Mouse (Mus musculus) olfactory bulb, adult 2 months (tissue): Measurements from ENCODE around the gene Atxn7l3.

Experiments
- CTCF ChIP-seq: fragments of 200-500 bp; IDR thresholded peaks from 2 replicates; pipeline ENCODE4 v1.5.1; 2012; ENCODE audit warnings: low read depth, mild to moderate bottlenecking, low read length, moderate library complexity; ENCODE audit not compliant: insufficient read depth
- POLR2A ChIP-seq: fragments of 200-500 bp; IDR thresholded peaks from 2 replicates; pipeline ENCODE4 v1.6.1; 2012; ENCODE audit warnings: mild to moderate bottlenecking, low read depth, low read length, moderate library complexity; ENCODE audit not compliant: insufficient read depth

DNA sequence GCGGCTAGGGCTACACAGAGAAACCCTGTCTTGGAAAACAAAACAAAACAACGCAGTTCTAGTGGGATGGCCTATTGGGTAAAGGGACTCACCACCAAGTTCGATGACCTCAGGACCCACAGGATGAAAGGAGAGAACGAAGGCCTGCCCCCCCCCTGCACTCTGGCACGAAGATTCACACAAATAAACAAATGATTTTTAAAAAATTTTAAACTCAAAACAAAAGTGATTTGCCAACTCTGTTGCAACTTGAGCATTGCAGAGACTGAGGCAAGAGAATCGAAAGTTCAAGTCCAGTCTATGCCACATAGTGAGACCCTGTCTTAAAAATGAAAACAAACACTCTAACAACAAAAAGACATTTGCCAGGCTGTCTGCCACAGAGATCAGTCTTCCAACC lies 55.8 kb downstream of the Atxn7l3 start:
- TF ChIP-seq CTCF (no peak), POLR2A (no peak)
